26 mouse cellular contexts compared by ENCODE assay signal in genomic region chr3:82809769-82810168, GRCm38 (mm10).
"Had no signal": no experiment of that assay in that cellular context is flagged by ENCODE, and none has a peak within 500 bp of the region (broad histone marks: within the 10 kb centered on the region; RNA-seq: fewer than 3 reads in every experiment).

No protein-coding gene starts in this region.

- H3K9ac ChIP-seq: embryonic facial prominence, embryonic 12.5 days; embryonic facial prominence, embryonic 13.5 days; embryonic facial prominence, embryonic 15.5 days; forebrain, embryonic 12.5 days; forebrain, embryonic 13.5 days; forebrain, embryonic 15.5 days had no signal

- H3K27me3 ChIP-seq: embryonic facial prominence, embryonic 12.5 days; embryonic facial prominence, embryonic 13.5 days; embryonic facial prominence, embryonic 15.5 days; forebrain, embryonic 12.5 days; forebrain, embryonic 13.5 days; forebrain, embryonic 15.5 days had no signal

- H3K4me2 ChIP-seq: embryonic facial prominence, embryonic 12.5 days; embryonic facial prominence, embryonic 13.5 days; embryonic facial prominence, embryonic 15.5 days; forebrain, embryonic 12.5 days; forebrain, embryonic 13.5 days; forebrain, embryonic 15.5 days had no signal

- ATAC-seq: forebrain, embryonic 13.5 days; forebrain, embryonic 14.5 days; forebrain, embryonic 15.5 days; forebrain, embryonic 16.5 days had no signal

- DNase-seq: cerebellum, adult 2 months; cerebellum, adult 8-10 months; cerebellum, adult 9-10 months; cerebellum, adult 9-11 months; cerebellum, postnatal 10 days; cerebellum, postnatal 14 days; cerebellum, postnatal 25 days; cerebellum, postnatal 36 days; embryo, embryonic 11 days; gastrocnemius, postnatal 10 days; gastrocnemius, postnatal 14 days; gastrocnemius, postnatal 25 days; gastrocnemius, postnatal 36 days; heart, adult 18-20 months; heart, adult 2 months had no signal

- H3K4me1 ChIP-seq: embryonic facial prominence, embryonic 10.5 days; embryonic facial prominence, embryonic 12.5 days; embryonic facial prominence, embryonic 13.5 days; embryonic facial prominence, embryonic 15.5 days; forebrain, embryonic 10.5 days; forebrain, embryonic 12.5 days; forebrain, embryonic 13.5 days; forebrain, embryonic 15.5 days had no signal

- H3K36me3 ChIP-seq: embryonic facial prominence, embryonic 10.5 days; embryonic facial prominence, embryonic 12.5 days; embryonic facial prominence, embryonic 13.5 days; embryonic facial prominence, embryonic 15.5 days; forebrain, embryonic 10.5 days; forebrain, embryonic 12.5 days; forebrain, embryonic 15.5 days had no signal

- H3K9me3 ChIP-seq: embryonic facial prominence, embryonic 10.5 days; embryonic facial prominence, embryonic 12.5 days; embryonic facial prominence, embryonic 13.5 days; embryonic facial prominence, embryonic 15.5 days; forebrain, embryonic 10.5 days; forebrain, embryonic 12.5 days; forebrain, embryonic 13.5 days; forebrain, embryonic 15.5 days had no signal

- H3K27ac ChIP-seq: embryonic facial prominence, embryonic 10.5 days; embryonic facial prominence, embryonic 12.5 days; embryonic facial prominence, embryonic 13.5 days; embryonic facial prominence, embryonic 15.5 days; forebrain, embryonic 10.5 days; forebrain, embryonic 12.5 days; forebrain, embryonic 13.5 days; forebrain, embryonic 15.5 days; heart, adult 2 months had no signal

- H3K4me3 ChIP-seq: embryonic facial prominence, embryonic 10.5 days; embryonic facial prominence, embryonic 12.5 days; embryonic facial prominence, embryonic 13.5 days; embryonic facial prominence, embryonic 15.5 days; erythroblast, embryonic 14.5 days; forebrain, embryonic 10.5 days; forebrain, embryonic 12.5 days; forebrain, embryonic 13.5 days; forebrain, embryonic 15.5 days; heart, adult 2 months had no signal
